Mouse (Mus musculus): ENCODE results near the gene Trpt1. TPM values are rescaled to one million over a fixed set of nuclear protein-coding genes. Genes with fewer than 3 reads are reported as not detected.
A peak's percentile ranks its signal among the peaks of the same experiment; 100 is the strongest.

Trpt1 gene
- polyA plus RNA-seq, 1 experiment from 2014 or later = 15.8 TPM

GRCm38 (mm10) chr19:7039841-7040636, 44.1 kb downstream of the Trpt1 start, which contains the start of gene Stip1:
TSS of gene Stip1 (minus strand) at chr19:7039967.
- Histone ChIP-seq H3K4me1 (replicated peaks) (peaks cover 33% of the 10 kb centered on the region), H3K9ac (replicated peaks) (peak within 1 kb of the TSS; percentile 96), H3K4me2 (replicated peaks) (peak within 1 kb of the TSS; percentile 88), H3K36me3 (peaks cover 9% of the 10 kb centered on the region), H3K9me3 (no peaks in the 10 kb centered on the region), H3K27me3 (no peaks in the 10 kb centered on the region), H3K27ac (peak within 1 kb of the TSS; percentile 95), H3K4me3 (replicated peaks) (peak within 1 kb of the TSS; percentile 95)
- peak; percentile 99 for ATAC-seq
- WGBS = under 1% methylated on average over 49 of the region's 49 CpGs

GRCm38 (mm10) chr19:7040637-7041130, 44.8 kb downstream of the Trpt1 start:
- peaks cover 3% of the 10 kb centered on the region; the same call in 1 of the 2 replicates for H3K36me3 ChIP-seq
- 23% methylated on average over 13 of the region's 13 CpGs for WGBS
- ATAC-seq = no peak; the same call in 1 of the 2 replicates

GRCm38 (mm10) chr19:7041171-7041570, 45.2 kb downstream of the Trpt1 start:
- no peaks in the 10 kb centered on the region for H3K27me3 ChIP-seq
- no peak overlapping the region for H3K4me3 ChIP-seq (replicated peaks)
- 91% methylated on average over 2 of the region's 2 CpGs for WGBS
- no peak overlapping the region for H3K9ac ChIP-seq (replicated peaks)
- H3K4me1 ChIP-seq (replicated peaks) = peaks cover 32% of the 10 kb centered on the region
- 0 out of 2 replicates have a peak, but pooled peaks cover 3% of the 10 kb centered on the region for H3K36me3 ChIP-seq
- H3K27ac ChIP-seq = no peak overlapping the region
- H3K4me2 ChIP-seq (replicated peaks) = peak overlapping the region; percentile 88; the same call in 1 of the 2 replicates
- H3K9me3 ChIP-seq = no peaks in the 10 kb centered on the region
- ATAC-seq = no peak

More at GRCm38 (mm10) chr19:7040637-7041130, 44.8 kb downstream of the Trpt1 start:
- Histone ChIP-seq H3K9me3 (no peaks in the 10 kb centered on the region), H3K4me1 (replicated peaks) (peaks cover 33% of the 10 kb centered on the region), H3K27me3 (no peaks in the 10 kb centered on the region), H3K4me2 (replicated peaks) (peak overlapping the region; percentile 88), H3K4me3 (replicated peaks) (peak overlapping the region; percentile 54), H3K9ac (replicated peaks) (peak overlapping the region; percentile 79), H3K27ac (peak overlapping the region; percentile 95)

- H3K4me1 ChIP-seq (replicated peaks) = peaks cover 5% of the 10 kb centered on the region
- H3K27me3 ChIP-seq = no peaks in the 10 kb centered on the region
- no peaks in the 10 kb centered on the region for H3K9me3 ChIP-seq
- no peak for ATAC-seq
- H3K36me3 ChIP-seq = no peaks in the 10 kb centered on the region
- H3K27ac ChIP-seq = no peak overlapping the region
- H3K9ac ChIP-seq (replicated peaks) = no peak overlapping the region
- H3K4me3 ChIP-seq (replicated peaks) = no peak overlapping the region
- H3K4me2 ChIP-seq (replicated peaks) = no peak overlapping the region
- 73% methylated on average over 4 of the region's 4 CpGs for WGBS
These were observed 48.3 kb downstream of the Trpt1 start for GRCm38 (mm10) chr19:7044279-7044678.

- H3K4me1 ChIP-seq (replicated peaks) = peaks cover 5% of the 10 kb centered on the region
- no peak overlapping the region for H3K27ac ChIP-seq
- no peak overlapping the region for H3K4me2 ChIP-seq (replicated peaks)
- WGBS = 50% methylated on average over 4 of the region's 4 CpGs
- no peaks in the 10 kb centered on the region for H3K36me3 ChIP-seq
- H3K9ac ChIP-seq (replicated peaks) = no peak overlapping the region
- no peak overlapping the region for H3K4me3 ChIP-seq (replicated peaks)
- H3K27me3 ChIP-seq = no peaks in the 10 kb centered on the region
- no peak for ATAC-seq
- H3K9me3 ChIP-seq = no peaks in the 10 kb centered on the region
These were observed 48.8 kb downstream of the Trpt1 start for GRCm38 (mm10) chr19:7044706-7045105.

Other genes starting within 250 kb of the Trpt1 start
- 4.9 and 5.4 TPM in 2 replicates for gene Rps6ka4, start 155.5 kb upstream of the Trpt1 start, polyA plus RNA-seq (2015; fragmentation: Nextera tagmentation; extraction: Ambion mirVana)
- gene Ccdc88b, start 137.9 kb upstream of the Trpt1 start, polyA plus RNA-seq (2015; fragmentation: Nextera tagmentation; extraction: Ambion mirVana) = 0.22 and 0.51 TPM in 2 replicates
- 136 and 139 TPM in 2 replicates for gene Trmt112, start 86.4 kb upstream of the Trpt1 start, polyA plus RNA-seq (2015; fragmentation: Nextera tagmentation; extraction: Ambion mirVana)
- 231 and 236 TPM in 2 replicates for gene Prdx5, start 86.0 kb upstream of the Trpt1 start, polyA plus RNA-seq (2015; fragmentation: Nextera tagmentation; extraction: Ambion mirVana)
- gene Esrra, start 74.3 kb upstream of the Trpt1 start, polyA plus RNA-seq (2015; fragmentation: Nextera tagmentation; extraction: Ambion mirVana) = 14.5 and 18.3 TPM in 2 replicates
- gene Catsperz, start 70.8 kb upstream of the Trpt1 start, polyA plus RNA-seq (2015; fragmentation: Nextera tagmentation; extraction: Ambion mirVana) = 0.55 TPM in 1 of 2 replicates, not detected in the other
- gene Kcnk4, start 61.6 kb upstream of the Trpt1 start, polyA plus RNA-seq (2015; fragmentation: Nextera tagmentation; extraction: Ambion mirVana) = 0.28 and 0.79 TPM in 2 replicates
- gene Bad, start 54.3 kb upstream of the Trpt1 start, polyA plus RNA-seq (2015; fragmentation: Nextera tagmentation; extraction: Ambion mirVana) = 75.5 and 84.3 TPM in 2 replicates
- gene Gpr137, start 53.7 kb upstream of the Trpt1 start, polyA plus RNA-seq (2015; fragmentation: Nextera tagmentation; extraction: Ambion mirVana) = 46.1 and 50.3 TPM in 2 replicates
- gene Ppp1r14b, start 21.2 kb upstream of the Trpt1 start, polyA plus RNA-seq (2015; fragmentation: Nextera tagmentation; extraction: Ambion mirVana) = 116 and 151 TPM in 2 replicates
- gene Plcb3, start 19.7 kb upstream of the Trpt1 start, polyA plus RNA-seq (2015; fragmentation: Nextera tagmentation; extraction: Ambion mirVana) = 9.6 and 11.6 TPM in 2 replicates
- 88.5 and 100 TPM in 2 replicates for gene Fkbp2, start 15.6 kb upstream of the Trpt1 start, polyA plus RNA-seq (2015; fragmentation: Nextera tagmentation; extraction: Ambion mirVana)
- 23.2 and 28.3 TPM in 2 replicates for gene Vegfb, start 8.5 kb upstream of the Trpt1 start, polyA plus RNA-seq (2015; fragmentation: Nextera tagmentation; extraction: Ambion mirVana)
- gene Dnajc4, start 3.6 kb upstream of the Trpt1 start, polyA plus RNA-seq (2015; fragmentation: Nextera tagmentation; extraction: Ambion mirVana) = 24.2 and 25.4 TPM in 2 replicates
- 20.2 and 21.7 TPM in 2 replicates for gene Nudt22, start within 50 bp of the Trpt1 start, polyA plus RNA-seq (2015; fragmentation: Nextera tagmentation; extraction: Ambion mirVana)
- 3.9 and 4.8 TPM in 2 replicates for gene Fermt3, start 23.3 kb downstream of the Trpt1 start, polyA plus RNA-seq (2015; fragmentation: Nextera tagmentation; extraction: Ambion mirVana)
- gene Stip1, start 43.8 kb downstream of the Trpt1 start, polyA plus RNA-seq (2015; fragmentation: Nextera tagmentation; extraction: Ambion mirVana) = 258 and 273 TPM in 2 replicates
- 2.9 and 3.0 TPM in 2 replicates for gene Macrod1, start 60.7 kb downstream of the Trpt1 start, polyA plus RNA-seq (2015; fragmentation: Nextera tagmentation; extraction: Ambion mirVana)
- 8.3 and 9.2 TPM in 2 replicates for gene Flrt1, start 109.6 kb downstream of the Trpt1 start, polyA plus RNA-seq (2015; fragmentation: Nextera tagmentation; extraction: Ambion mirVana)
- gene Otub1, start 210.2 kb downstream of the Trpt1 start, polyA plus RNA-seq (2015; fragmentation: Nextera tagmentation; extraction: Ambion mirVana) = 247 and 260 TPM in 2 replicates
- gene Cox8a, start 221.5 kb downstream of the Trpt1 start, polyA plus RNA-seq (2015; fragmentation: Nextera tagmentation; extraction: Ambion mirVana) = 750 and 771 TPM in 2 replicates
- 73.7 and 74.6 TPM in 2 replicates for gene Naa40, start 245.1 kb downstream of the Trpt1 start, polyA plus RNA-seq (2015; fragmentation: Nextera tagmentation; extraction: Ambion mirVana)